Mouse (Mus musculus) myocyte (in vitro differentiated cells): Measurements from ENCODE around the gene Krtap2-4.

Source experiments
- CEBPB ChIP-seq: IDR thresholded peaks from 2 replicates; pipeline ENCODE4 v1.6.1; 2011; ENCODE audit warnings: mild to moderate bottlenecking, moderate library complexity; ENCODE audit not compliant: poor library complexity, insufficient read depth, severe bottlenecking
- E2F4 ChIP-seq: IDR thresholded peaks from one replicate; pipeline ENCODE4 v1.6.1; 2011; ENCODE audit warnings: mild to moderate bottlenecking, control low read depth, moderate library complexity; ENCODE audit not compliant: insufficient read depth
- MAX ChIP-seq: IDR thresholded peaks from one replicate; pipeline ENCODE4 v1.6.1; 2011; ENCODE audit warnings: low read depth, mild to moderate bottlenecking, control low read depth
- MYOG ChIP-seq, 3 experiments: IDR thresholded peaks; one replicate each; pipeline ENCODE4 v1.6.1; 2011; ENCODE audit warnings: control low read depth in 2 of 3, low read depth in 2 of 3, mild to moderate bottlenecking in 2 of 3; ENCODE audit not compliant: insufficient read length in 2 of 3, control insufficient read depth in 1 of 3, insufficient read depth in 1 of 3
- POLR2A ChIP-seq: IDR thresholded peaks from one replicate; pipeline ENCODE4 v1.6.1; 2011; ENCODE audit warnings: low read depth, mild to moderate bottlenecking, control low read depth, moderate library complexity; ENCODE audit not compliant: insufficient read length
- POLR2AphosphoS2 ChIP-seq: IDR thresholded peaks from one replicate; pipeline ENCODE4 v1.6.1; 2011; ENCODE audit warnings: low read depth, control low read depth; ENCODE audit not compliant: insufficient read length
- REST ChIP-seq: IDR thresholded peaks from one replicate; pipeline ENCODE4 v1.6.1; 2011; ENCODE audit warnings: mild to moderate bottlenecking, control low read depth, moderate library complexity; ENCODE audit not compliant: insufficient read depth, insufficient read length
- SRF ChIP-seq: IDR thresholded peaks from one replicate; pipeline ENCODE4 v1.6.1; 2011; ENCODE audit warnings: low read depth; ENCODE audit not compliant: control insufficient read depth, insufficient read length
- TCF12 ChIP-seq: IDR thresholded peaks from one replicate; pipeline ENCODE4 v1.6.1; 2011; ENCODE audit warnings: mild to moderate bottlenecking, control low read depth; ENCODE audit not compliant: poor library complexity, insufficient read depth, severe bottlenecking
- USF1 ChIP-seq: IDR thresholded peaks from one replicate; pipeline ENCODE4 v1.6.1; 2011; ENCODE audit warnings: low read depth, mild to moderate bottlenecking, control low read depth, moderate library complexity

DNA sequence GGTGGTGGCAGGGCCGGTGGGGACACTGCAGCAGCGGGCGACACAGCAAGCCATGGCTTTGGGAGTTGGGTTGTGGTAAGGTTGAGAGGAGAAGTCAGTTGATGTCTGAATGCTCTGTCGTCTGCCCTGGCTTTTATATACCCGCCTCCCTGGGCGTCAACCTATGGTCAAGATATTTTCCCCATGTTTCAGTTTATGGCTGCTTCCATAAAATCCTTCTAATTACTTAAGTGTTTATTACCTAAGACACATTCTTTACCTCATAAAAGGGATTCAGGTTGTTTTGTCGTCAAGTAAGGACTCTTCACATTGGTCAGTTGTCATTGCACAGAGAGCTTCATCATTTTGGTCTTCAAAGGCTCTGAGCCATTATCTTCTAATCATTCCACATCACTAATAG, 48.1 kb downstream of the Krtap2-4 start, which contains the start of gene Krtap3-1:
- TF ChIP-seq POLR2A (no peak), E2F4 (no peak), POLR2AphosphoS2 (no peak), USF1 (no peak), MYOG (IDR thresholded peaks at IDR 0.05; ENCODE audit: control insufficient read depth in 1 of 3, insufficient read depth in 1 of 3, insufficient read length in 2 of 3, low read depth in 2 of 3) (no peak), SRF (no peak), REST (no peak), MAX (no peak), TCF12 (no peak), CEBPB (no peak)
